Mouse (Mus musculus) ES-Bruce4 (cell line): ENCODE measurements around the gene Aasdh. TPM values are rescaled to one million over a fixed set of nuclear protein-coding genes. Genes with fewer than 3 reads are reported as not detected.

ENCODE experiments used
- H3K27ac ChIP-seq: 2 replicates; pipeline ENCODE4 v1.5.1; 2012; ENCODE audit warnings: low read length, inconsistent platforms; ENCODE audit not compliant: insufficient read depth
- H3K27me3 ChIP-seq: 2 replicates; pipeline ENCODE4 v1.6.1; 2012; ENCODE audit warnings: mild to moderate bottlenecking, low read length, inconsistent platforms; ENCODE audit not compliant: control insufficient read depth, poor library complexity, insufficient read depth, severe bottlenecking
- H3K36me3 ChIP-seq: 2 replicates; pipeline ENCODE4 v1.6.1; 2012; ENCODE audit warnings: inconsistent platforms, mild to moderate bottlenecking, low read length, moderate library complexity; ENCODE audit not compliant: control insufficient read depth, poor library complexity, insufficient read depth, severe bottlenecking
- H3K4me1 ChIP-seq: one replicate; pipeline ENCODE4 v1.8.1; 2011; ENCODE audit warnings: low read length; ENCODE audit not compliant: control insufficient read depth, insufficient read depth
- H3K4me3 ChIP-seq: 2 replicates; pipeline ENCODE4 v1.5.1; 2011; ENCODE audit warnings: low read depth, mild to moderate bottlenecking, low read length
- H3K9ac ChIP-seq: 2 replicates; pipeline ENCODE4 v1.6.1; 2012; ENCODE audit warnings: low read depth, mild to moderate bottlenecking, inconsistent platforms; ENCODE audit not compliant: poor library complexity, severe bottlenecking
- H3K9me3 ChIP-seq: replicated peaks from 2 replicates; pipeline ENCODE4 v1.6.1; 2012; ENCODE audit warnings: mild to moderate bottlenecking, low read length, inconsistent platforms; ENCODE audit not compliant: control insufficient read depth, poor library complexity, insufficient read depth, severe bottlenecking
- CTCF ChIP-seq: IDR thresholded peaks from one replicate; pipeline ENCODE4 v1.8.1; 2011; ENCODE audit warnings: low read depth, low read length
- EP300 ChIP-seq: IDR thresholded peaks from 2 replicates; pipeline ENCODE4 v1.6.1; 2011; ENCODE audit warnings: low read depth, low read length; ENCODE audit not compliant: insufficient read depth
- POLR2A ChIP-seq: IDR thresholded peaks from one replicate; pipeline ENCODE4 v1.8.1; 2011; ENCODE audit warnings: low read length; ENCODE audit not compliant: insufficient read depth
- polyA plus RNA-seq: library from polyadenylated mRNA; stranded (reverse); fragments of >200 nt; gene quantifications from 2 replicates; pipeline ENCODE4 v1.2.4, GENCODE M21; 2011; ENCODE audit warnings: low read depth; ENCODE audit not compliant: missing spikeins, insufficient read depth, insufficient read length

The Aasdh gene
- 73.2 and 74.1 TPM in 2 replicates for polyA plus RNA-seq

DNA sequence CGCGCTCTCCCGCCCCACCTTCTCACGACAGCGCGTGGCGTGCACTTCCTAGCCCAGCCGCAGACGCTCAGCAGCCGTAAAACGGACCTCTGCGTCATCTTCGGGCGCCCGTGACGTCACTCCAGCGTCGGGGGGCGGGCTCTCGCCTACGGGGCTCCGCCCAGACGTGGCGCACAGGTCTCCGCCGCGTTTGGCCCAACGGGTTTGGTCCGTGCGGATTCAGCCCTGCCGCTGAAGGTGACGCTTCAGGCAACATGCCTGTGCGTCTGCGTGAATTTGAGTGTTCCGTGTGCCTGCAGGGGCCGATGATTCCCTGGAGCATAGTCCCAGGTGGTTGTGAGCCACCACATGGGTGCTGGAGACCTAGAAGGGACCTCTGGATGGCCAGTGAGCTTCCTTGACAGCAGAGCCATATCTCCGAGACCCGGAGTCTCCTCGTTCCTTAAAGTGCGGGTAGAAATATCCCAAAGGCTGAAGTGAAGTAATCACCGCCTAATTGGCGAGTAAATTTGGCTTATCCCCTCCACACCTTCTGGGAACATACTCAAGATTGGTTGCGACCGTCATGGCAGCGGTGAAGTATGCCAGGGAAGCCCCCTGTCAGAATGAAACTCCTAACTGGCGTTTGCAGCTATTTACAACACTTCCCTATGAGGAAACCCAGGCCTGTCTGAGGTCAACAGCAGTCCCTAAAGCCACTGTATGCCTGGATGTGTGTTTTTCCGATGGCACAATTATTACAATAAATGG is at the start of gene Aasdh:
Aasdh (minus strand) TSS at position 110 of the 750 bp plus-strand sequence.
- H3K9me3 ChIP-seq = no peaks in the 10 kb centered on the region
- no peaks in the 10 kb centered on the region for H3K4me1 ChIP-seq
- H3K9ac ChIP-seq = peak within 1 kb of the TSS; percentile 43
- peak within 1 kb of the TSS; percentile 76 for H3K4me3 ChIP-seq
- H3K27me3 ChIP-seq = no peaks in the 10 kb centered on the region
- TF ChIP-seq EP300 = 0 out of 2 replicates have a peak, but pooled peaks have one; percentile 46
- no peak for TF ChIP-seq CTCF
- TF ChIP-seq POLR2A = peak; percentile 90
- peaks cover 7% of the 10 kb centered on the region; the same call in 1 of the 2 replicates for H3K36me3 ChIP-seq
- H3K27ac ChIP-seq = peak within 1 kb of the TSS; percentile 89

- no peak overlapping the region for H3K4me3 ChIP-seq
- no peaks in the 10 kb centered on the region for H3K9me3 ChIP-seq
- TF ChIP-seq CTCF (no peak), EP300 (no peak), POLR2A (no peak)
- no peaks in the 10 kb centered on the region for H3K27me3 ChIP-seq
- H3K4me1 ChIP-seq = no peaks in the 10 kb centered on the region
- peak overlapping the region; percentile 66 for H3K9ac ChIP-seq
- peaks cover 52% of the 10 kb centered on the region for H3K36me3 ChIP-seq
- H3K27ac ChIP-seq = peak overlapping the region; percentile 43; the same call in 1 of the 2 replicates
These were observed 49.1 kb upstream of the Aasdh start for GRCm38 (mm10) chr5:76954271-76954900.

- no peak overlapping the region for H3K4me3 ChIP-seq
- no peaks in the 10 kb centered on the region for H3K4me1 ChIP-seq
- TF ChIP-seq POLR2A (no peak), EP300 (no peak), CTCF (no peak)
- no peak overlapping the region; the same call in 1 of the 2 replicates for H3K27ac ChIP-seq
- no peaks in the 10 kb centered on the region for H3K9me3 ChIP-seq
- H3K27me3 ChIP-seq = no peaks in the 10 kb centered on the region
- H3K36me3 ChIP-seq = peaks cover 49% of the 10 kb centered on the region
- peak overlapping the region; percentile 66; the same call in 1 of the 2 replicates for H3K9ac ChIP-seq
These were observed 48.5 kb upstream of the Aasdh start for GRCm38 (mm10) chr5:76953794-76954193.

- Histone ChIP-seq H3K36me3 (peaks cover 40% of the 10 kb centered on the region), H3K27me3 (no peaks in the 10 kb centered on the region), H3K9me3 (no peaks in the 10 kb centered on the region), H3K9ac (peak overlapping the region; percentile 70), H3K4me3 (peak overlapping the region; percentile 86), H3K27ac (peak overlapping the region; percentile 59), H3K4me1 (no peaks in the 10 kb centered on the region)
- TF ChIP-seq EP300 (no peak), POLR2A (no peak), CTCF (no peak)
These were observed 47.1 kb upstream of the Aasdh start for GRCm38 (mm10) chr5:76952112-76953040.

- H3K27ac ChIP-seq = peak within 1 kb of the TSS; percentile 63
- peak within 1 kb of the TSS; percentile 70 for H3K9ac ChIP-seq
- no peaks in the 10 kb centered on the region for H3K27me3 ChIP-seq
- no peaks in the 10 kb centered on the region for H3K9me3 ChIP-seq
- no peaks in the 10 kb centered on the region for H3K4me1 ChIP-seq
- peaks cover 36% of the 10 kb centered on the region for H3K36me3 ChIP-seq
- TF ChIP-seq POLR2A (peak; percentile 96), EP300 (peak; percentile 76; the same call in 1 of the 2 replicates), CTCF (no peak)
- H3K4me3 ChIP-seq = peak within 1 kb of the TSS; percentile 86
These were observed 46.1 kb upstream of the Aasdh start, which contains the start of the genes Paics and Ppat for GRCm38 (mm10) chr5:76951106-76952027. Gene Paics (plus strand): TSS chr5:76951307. Gene Ppat (minus strand): TSS chr5:76951578.
